Mouse (Mus musculus) kidney, postnatal 4 days (tissue): ENCODE results near the gene Tmub2.

Experiments
- DNase-seq, 2 experiments: peaks; one replicate each; pipeline ENCODE4 v3.0.0; 2021; ENCODE audit warnings: mixed read lengths in 2 of 2

Gene Tmub2

DNA sequence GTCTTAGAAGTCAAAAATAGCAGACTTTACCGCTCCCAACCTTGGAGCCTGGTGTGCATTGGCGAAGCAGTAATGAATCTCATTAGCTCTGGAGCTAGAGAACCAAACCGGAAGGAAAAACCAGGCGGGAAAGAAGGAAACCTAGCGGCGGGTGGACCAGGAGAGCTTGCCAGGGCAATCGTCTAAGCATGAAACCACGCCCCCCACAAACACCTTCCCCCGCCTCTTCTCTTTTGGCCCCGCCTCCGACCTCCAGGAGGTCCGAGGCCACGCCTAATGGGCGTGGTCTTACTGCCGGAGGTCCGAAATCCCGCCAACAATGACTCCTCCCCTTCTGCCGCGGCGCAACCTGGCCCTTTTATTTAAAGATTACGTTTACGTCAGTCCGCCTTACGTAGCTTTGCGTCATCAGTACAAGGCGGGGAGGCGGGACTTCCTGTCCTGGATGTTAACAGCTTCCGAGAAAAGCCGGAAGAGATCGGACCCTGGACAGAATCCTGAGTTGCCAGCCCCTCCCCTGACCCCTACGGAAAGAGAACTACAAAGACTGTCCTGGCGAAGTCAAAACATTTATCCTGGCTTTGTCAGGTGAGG lies at the start of gene Tmub2:
Gene Tmub2 (plus strand): TSS at position 431 of the 594 bp plus-strand sequence.
- peak; percentile 98 for DNase-seq

DNA sequence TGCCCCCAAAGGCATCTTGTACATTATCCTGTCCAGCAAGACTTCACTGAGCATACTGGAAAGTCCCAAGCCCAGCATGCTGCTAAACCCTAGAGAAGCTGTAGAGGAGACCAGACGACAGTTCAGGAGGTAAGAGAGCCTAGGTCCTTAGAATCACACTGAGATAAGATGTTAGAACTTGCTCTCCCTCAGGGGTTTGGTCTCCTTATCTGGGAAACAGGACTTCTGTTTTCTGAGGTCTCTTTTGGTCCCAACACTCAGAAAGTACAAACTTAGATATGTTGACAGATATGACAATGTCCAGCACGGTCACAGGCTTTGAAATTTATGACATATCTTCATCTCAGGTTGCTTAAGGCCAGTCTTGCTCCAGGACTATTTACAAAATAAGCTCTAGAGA lies 48.7 kb upstream of the Tmub2 start:
- no peak for DNase-seq

DNA sequence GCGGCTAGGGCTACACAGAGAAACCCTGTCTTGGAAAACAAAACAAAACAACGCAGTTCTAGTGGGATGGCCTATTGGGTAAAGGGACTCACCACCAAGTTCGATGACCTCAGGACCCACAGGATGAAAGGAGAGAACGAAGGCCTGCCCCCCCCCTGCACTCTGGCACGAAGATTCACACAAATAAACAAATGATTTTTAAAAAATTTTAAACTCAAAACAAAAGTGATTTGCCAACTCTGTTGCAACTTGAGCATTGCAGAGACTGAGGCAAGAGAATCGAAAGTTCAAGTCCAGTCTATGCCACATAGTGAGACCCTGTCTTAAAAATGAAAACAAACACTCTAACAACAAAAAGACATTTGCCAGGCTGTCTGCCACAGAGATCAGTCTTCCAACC lies 44.1 kb upstream of the Tmub2 start:
- DNase-seq, result no peak

DNA sequence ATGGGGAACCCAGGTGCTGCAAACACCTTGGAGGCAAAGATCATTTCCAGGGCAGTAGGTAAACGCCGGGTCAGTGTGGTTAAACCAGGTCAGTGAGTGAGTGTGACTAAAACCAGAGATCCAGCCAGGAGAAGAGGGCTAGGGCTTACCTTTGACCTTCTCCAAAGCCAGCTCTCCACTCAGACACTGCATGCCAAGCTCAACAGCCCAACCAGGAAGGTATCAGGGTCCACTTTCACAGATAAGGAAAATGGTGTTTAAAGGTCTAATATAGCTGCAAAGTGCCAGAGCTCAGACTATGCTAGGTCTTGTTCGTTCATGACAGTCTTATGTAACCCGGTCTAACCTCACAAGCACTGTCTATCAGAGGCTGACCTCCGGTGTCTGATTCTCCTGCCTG lies 43.5 kb upstream of the Tmub2 start:
- no peak for DNase-seq

DNA sequence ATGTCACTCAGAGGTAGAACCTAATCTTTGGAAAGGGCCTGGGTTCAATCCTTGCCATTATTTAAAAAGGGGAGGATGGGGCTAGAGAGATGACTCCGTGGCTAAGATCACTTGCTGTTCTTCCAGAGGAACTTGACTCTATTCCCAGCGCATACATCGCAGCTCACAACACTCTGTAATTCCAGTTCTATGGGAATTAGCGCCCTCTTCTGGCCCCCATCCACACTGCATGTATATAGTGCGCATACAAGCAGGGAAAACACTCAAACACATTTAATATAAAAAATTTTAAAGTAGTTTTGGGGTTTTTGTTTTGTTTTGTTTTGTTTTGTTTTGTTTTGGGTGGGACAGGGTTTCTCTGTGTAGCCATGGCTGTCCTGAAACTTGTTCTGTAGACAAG lies 42.9 kb upstream of the Tmub2 start:
- DNase-seq, result no peak

DNA sequence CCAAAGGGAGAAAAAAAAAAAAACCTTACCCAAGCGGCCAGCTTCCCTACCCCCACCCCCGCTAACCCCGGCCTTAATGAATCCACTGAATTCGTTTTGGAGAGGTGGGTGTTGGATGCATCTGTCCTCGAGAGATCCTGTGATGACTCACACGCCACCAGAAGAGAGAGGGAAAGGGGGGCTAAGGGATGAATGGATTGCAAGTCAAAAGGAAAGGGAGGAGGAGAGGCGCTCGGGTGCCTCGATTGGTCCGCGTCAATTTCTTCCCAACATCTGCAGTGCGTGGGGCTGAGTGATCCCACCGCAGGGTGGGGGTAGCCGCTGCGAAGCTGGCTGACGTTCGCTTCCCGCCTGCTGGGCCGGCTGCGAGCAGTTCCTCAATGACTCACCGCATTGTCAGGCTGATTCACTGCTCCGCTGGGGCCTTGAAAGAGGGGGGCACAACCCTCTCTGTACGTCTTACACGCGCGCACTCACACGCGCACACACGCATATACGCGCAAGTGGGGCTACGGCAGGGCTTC lies 39.7 kb upstream of the Tmub2 start:
- peak; percentile 66 to 80 for DNase-seq

DNA sequence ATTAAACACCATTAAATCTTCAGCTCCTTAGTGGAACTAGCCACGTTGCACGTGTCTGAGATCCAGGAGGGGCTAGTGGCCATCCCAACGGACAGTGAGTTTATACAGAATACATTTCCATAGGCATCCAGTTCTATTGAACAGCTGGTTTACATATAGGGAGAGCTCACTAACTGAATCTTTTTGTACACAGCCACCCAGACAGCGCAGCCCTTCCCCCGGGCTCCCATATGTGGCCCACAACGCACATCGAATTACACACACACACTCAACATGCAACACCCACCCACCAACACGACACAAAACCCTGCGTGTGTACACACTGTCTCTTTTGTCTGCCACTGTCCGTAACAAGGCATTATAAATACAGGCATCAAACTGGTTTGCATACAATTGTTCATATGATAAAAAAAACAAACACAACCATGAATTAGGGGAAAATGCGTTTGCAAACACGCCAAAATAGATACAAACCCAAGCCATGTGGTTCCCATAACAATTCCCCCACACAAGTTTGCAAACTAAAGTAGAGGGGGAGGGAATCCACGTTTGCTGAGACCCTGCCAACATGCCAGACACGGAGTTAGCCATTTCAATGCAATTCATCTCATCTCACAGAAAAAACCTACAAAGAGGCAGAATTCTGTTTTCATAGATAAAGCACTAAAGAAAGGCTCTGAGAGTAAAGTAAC lies 39.0 kb upstream of the Tmub2 start:
- DNase-seq, result no peak

DNA sequence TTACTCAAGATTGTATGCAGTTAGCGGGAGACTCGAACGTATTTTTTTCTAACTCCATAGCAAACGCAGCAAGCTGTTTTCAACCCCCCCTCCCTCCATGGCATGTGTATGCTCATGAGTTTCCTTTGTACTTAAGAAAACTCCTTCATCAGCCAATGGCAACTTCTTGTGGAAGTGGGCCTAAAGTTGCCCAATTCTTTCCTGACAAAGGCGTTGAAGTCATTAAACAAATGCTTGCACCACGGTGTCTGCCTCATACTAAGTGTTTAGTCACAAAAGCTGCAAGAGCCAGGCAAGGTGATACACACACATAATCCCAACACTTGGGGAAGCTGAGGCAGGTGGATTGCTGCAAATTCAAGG lies 38.5 kb upstream of the Tmub2 start:
- no peak for DNase-seq

DNA sequence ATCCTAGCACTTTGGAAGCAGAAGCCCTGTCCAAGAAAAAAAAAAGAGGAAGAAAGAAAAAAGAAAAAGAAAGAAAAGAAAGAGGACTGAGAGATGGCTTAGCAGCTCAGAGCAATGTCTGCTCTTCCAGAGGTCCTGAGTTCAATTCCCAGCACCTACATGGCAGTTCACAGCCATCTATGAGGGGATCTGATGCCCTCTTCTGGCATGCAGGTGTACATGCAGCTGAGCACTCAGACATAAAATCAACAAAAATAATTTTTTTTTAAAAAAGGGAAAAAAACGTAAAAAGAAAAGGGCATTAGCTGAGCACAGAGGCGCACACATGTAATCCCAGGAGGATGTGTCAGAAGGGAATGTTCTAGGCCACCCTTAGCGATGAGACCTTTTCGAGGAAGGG lies 37.9 kb upstream of the Tmub2 start:
- DNase-seq, result no peak

DNA sequence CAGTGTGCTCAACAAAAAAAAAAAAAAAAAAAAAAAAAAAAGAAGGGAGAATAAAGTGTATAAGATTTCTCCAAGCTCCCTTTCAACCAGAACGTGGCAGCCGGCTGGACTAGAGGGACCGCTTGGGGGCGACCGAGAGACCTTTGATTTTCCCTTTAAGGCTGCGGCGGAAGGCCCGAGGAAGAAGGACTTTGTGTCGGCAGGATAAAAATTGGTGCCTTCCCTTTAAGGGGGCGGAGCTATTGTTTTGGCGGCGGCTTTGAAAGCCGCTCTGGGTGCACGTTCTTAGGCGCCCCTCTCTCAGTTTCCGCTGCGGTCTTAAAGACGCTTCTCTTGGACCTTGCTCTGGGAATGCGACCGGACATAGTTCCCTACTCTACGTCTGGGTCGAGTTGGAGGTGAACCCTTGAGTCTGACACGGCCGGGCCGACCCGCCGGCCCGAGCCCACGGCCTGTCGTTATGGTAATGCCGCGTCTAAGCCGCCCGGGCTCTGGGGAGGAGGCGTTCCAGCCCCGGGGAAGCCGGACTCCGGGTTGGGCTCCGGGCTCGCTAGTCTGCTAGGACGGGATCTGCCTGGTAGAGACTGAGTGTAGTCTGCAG lies 36.0 kb upstream of the Tmub2 start, which contains the start of gene BC030867:
Gene BC030867 (plus strand): TSS at position 253 of the 601 bp plus-strand sequence.
- DNase-seq, result peak; percentile 97

DNA sequence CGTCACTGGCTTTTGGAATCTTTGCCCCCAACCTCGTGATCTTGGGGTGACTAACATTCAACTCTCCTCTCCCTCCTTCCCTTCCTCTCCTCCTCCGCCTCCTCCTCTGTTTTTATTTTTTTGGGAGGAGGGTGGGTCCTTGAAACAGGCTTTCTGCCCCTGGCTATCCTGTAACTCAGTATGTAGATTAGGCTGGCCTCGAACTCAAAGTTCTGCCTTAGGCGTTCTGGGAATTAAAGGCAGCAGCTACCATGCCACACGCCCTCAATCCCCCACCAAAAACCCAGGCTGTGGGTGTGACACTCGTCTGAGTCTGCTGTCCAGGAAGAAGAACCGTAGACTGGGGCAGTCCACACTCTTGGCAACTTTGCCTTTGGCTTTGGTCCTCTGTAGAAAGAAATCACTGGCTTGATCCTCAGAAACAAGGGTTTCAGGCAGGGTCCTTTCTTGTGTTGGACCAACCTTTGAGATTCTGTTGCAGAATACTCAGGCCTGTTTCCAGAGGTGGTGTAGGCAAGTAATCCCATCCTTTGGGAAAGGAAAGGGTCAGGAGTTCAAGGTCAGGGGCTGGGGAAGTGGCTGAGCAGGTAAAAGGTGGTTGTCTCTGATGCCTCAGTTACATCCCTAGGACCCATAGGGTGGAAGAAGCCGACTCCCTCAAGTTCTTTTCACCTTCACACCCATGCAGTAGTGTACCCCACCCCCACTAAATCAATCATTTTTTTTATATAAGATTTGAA lies 35.2 kb upstream of the Tmub2 start:
- no peak for DNase-seq

DNA sequence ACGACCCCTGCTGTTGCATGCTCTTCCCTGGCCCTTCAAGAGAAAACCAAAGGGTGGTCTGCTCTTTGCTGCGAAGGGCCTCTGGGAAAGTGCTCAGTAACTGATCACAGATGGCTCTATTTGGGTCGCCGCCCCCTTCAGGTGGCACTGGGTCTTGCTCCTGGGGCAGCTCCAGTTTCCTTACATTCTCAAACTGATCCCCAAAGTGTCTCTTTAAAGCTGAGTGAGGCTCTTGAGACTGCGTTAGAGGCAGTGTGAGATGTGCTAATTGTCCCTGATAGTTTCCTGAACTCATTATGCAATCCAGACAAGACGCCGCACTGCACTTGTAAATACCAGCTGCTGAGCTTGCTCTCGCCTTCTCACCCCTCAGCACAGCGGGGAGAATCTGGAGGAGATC lies 27.2 kb upstream of the Tmub2 start:
- peak; percentile 63 to 73 for DNase-seq

DNA sequence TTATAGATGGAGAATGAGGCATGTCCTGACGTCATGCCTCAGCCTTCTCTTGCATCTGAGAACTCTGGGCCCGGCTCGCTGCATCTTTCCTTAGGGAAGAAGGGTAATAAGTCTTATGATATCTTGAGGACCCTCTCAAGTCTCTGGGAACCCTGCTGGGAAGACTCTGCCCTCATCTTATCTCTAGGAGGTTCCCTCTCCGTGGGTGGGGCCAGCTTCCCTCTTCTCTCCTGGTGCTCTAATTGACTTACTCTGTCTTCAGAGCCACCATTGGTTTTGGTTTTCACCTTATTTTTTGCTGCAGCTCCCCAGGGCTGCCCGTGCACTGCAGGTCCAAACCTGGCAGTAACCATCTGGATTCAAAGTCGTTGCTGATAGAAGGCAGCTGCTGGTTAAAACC lies 26.6 kb upstream of the Tmub2 start:
- no peak for DNase-seq

DNA sequence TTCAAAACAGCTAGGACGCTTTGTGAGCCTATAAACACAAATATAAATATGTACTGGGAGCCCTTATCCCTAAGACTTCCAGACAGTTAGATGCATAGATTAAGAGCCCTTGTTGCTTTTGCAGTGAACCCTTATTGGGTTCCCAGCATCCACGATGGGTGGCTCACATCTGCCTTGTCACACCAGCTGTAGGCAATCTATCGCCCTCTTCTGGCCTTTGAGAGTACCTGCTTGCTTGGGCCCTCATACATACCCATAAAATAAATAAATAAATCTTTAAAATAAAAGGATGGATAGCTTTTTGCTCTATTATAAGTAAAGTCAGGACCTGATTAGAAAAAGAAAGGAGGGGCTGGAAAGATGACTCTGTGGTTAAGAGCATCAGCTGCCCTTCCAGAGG lies 26.2 kb upstream of the Tmub2 start:
- no peak for DNase-seq

DNA sequence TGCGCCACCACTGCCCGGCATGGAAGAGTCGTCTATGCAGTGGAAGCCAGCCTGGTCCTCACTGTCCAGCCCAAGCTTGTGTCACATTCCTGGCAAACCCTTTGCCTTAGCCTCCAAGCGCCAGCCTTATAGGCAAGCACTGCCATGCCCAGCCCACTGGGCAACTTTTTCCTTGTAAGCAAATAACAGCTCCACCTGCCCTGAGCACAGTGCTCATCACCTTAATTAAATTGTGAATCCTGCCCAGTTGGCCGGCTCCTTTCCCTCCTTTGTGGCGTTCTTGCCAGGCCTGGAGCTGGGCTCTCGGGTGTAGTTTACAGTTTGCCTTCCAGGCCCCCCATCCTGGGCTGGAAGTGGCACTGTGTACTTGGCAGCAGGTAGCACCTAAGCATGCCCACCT lies 21.5 kb upstream of the Tmub2 start:
- DNase-seq, result no peak

DNA sequence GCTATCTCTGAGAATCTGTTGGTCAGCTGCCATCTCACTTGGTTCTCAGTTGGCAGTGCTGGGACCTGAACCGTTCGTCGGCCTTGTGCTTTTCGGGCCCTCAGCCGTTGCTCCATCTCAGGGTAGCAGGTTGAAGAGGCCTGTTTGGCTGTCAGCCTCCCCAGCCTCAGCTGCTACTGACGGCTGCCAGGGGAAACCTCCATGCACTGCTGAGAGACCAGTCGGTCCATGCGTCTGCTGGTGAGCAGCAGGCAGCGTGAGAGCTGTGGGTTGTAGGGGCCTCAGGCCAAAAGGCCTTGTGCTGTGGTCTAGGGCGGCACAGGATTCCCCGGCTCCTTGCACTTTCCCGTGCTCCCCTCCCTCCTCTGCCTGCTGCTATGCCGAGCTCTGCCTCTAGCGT lies 18.9 kb upstream of the Tmub2 start:
- no peak for DNase-seq

DNA sequence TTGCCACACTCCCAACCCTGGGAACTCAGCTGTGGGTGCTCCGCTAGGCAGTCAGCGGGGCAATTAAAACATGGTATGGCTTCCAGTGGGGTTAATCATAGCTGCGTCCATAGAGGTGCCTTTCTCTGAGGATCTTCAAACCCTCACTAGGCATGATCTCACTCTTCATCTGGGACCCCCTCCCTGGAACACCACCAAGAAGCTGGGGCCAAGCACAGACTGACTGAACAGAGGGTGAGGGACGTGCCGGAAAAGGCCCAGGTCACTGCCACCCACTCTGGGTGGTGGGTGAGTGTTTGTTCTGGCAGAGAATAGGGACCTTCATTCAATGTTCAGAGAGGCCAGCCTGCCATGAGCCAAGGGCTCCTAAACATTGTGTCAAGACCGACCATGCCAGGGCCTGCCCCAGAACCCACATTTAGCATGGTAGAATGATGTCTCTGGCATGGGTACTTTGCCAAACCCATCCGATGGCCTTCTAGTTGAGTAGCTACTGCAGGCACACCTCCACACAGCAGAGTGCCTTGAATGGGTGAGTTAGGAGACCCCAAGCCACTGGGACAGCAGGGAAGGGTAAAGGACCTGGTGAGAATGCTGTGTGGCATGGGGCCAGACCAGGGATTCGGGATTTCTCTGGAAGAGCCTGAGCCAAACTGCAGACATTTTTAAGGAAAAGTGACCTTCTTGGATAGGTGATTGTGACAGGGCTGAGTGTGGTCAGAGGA lies 17.9 kb upstream of the Tmub2 start:
- no peak for DNase-seq

DNA sequence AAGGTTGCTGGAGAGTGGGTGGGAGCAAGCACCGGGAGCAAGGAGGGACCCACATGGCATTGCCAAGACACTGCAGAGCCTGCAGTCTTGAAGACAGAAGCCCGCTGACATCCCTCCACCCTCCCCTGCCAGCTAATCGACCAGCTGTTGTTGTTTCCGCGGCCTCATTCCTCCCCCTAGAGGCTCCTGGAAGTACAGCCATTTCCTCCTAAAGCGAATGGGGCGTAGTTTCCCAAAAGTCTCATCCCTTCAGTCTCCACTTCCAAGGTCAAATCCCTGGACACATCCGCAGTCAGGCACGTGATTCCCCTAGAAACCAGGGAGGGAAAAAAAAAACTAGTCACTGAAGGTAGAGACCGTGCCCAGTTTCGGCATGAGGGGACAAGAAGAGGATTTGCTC lies 17.3 kb upstream of the Tmub2 start:
- peak; percentile 81 to 87 for DNase-seq

DNA sequence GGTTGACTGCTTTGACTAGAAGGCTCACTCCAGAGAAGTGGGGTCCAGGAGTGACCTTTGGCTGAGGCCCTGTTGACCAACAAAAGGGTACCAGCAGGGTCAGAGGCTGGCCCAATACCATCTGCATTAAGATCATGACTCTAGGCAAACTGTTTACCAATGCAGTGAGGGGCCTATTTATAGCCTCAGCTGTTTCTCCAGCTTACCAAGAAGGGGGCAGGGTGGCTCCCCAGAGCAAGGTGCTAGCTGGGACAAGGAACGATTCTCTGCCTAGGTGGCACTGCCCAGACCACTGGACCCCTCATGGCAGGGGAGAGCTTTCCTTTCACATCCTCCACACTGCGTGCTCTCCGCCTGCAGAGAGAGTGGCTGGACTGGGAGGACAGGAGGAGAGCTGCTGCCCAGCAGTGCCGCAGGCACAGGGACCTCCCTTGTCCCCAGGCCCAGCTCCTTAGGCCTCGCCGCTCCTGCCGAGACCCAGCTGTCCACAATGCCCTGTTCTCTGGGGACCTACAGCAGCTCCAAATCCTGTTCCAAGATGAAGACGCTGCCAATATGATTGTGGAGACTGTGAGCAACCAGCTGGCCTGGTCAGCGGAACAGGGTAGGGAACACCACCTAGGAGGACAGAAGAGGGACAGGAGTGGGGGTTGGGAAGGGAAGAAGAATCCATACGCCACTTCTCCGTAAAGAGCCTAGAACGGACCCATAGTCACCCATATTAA lies 16.0 kb upstream of the Tmub2 start, which contains the start of gene Asb16:
Gene Asb16 (plus strand): TSS at position 224 of the 725 bp plus-strand sequence.
- DNase-seq, result no peak

DNA sequence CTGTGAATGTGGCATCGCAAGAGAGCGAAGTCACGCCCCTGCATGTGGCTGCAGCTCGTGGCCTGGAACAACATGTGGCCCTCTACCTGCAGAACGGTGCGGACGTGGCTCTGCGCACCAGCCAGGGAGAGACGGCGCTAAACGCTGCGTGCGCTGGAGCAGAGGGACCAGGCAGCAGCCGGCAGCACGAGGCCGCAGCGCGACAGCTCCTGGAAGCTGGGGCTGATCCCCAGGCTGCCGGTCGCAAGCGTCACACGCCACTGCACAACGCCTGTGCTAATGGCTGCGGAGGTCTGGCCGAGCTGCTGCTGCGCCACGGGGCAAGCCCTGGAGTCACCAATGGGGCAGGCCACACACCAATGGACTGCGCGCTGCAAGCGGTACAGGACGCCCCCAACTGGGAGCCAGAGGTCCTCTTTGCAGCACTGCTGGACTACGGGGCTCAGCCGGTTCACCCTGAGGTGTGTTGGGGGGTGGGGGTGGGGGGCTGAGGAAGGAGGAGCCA lies 8.3 kb upstream of the Tmub2 start:
- peak; percentile 76 to 84 for DNase-seq

DNA sequence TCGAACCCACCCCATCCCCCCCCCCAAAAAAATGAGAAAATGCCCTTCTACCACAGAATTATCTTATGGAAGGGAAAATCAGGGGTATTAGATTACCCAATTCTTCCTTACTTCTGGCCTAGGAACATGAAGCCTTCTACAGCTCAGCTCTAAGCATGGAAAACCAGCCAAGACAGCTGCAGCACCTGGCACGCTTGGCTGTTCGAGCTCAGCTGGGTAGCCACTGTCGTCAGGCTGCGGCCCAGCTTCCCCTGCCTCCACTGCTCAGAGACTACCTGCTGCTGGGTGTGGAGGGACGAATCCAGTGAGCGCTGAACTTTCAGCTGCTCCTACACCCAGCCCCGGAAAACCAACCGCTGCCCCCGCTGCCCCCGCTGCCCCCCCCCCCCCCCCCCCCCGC lies 7.0 kb upstream of the Tmub2 start:
- no peak for DNase-seq

DNA sequence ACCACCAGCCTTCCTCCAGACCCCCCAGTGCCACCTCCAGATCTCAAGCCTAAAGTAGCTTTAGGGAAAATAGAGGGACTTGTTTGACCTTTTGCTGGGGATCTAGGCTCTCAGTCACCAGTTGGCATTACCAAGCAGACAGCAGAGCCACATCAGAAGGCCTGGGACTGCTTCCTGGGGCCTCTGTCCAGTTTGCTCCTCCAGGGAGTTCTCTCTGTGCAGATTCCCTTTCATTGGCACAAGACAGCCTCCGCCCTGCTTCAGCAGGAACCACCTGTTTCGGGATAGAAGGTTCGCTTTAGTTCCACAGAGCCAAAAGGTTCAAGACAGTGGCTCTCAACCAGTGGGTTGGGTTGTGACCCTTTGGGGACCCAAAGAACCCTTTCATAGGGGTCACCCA lies 5.1 kb upstream of the Tmub2 start:
- no peak for DNase-seq
